Mouse (Mus musculus) intestine, postnatal 0 days (tissue): Measurements from ENCODE around the gene Nr6a1. TPM values are rescaled to one million over a fixed set of nuclear protein-coding genes. Genes with fewer than 3 reads are reported as not detected.

Experiments
- ATAC-seq: fragments of 200-750 bp; cut with Nextera tagmentation; 2 replicates; pipeline ENCODE4 v1.8.0; 2017; ENCODE audit warnings: mild to moderate bottlenecking, moderate TSS enrichment, moderate library complexity
- H3K27ac ChIP-seq: fragments of 300-500 bp; sonication (generic); 2 replicates; pipeline ENCODE4 v1.5.1; 2014; ENCODE audit warnings: mild to moderate bottlenecking, low read depth, low read length, moderate library complexity
- H3K27me3 ChIP-seq: fragments of 300-500 bp; sonication (generic); replicated peaks from 2 replicates; pipeline ENCODE4 v1.6.1; 2014; ENCODE audit warnings: low read length, mixed read lengths; ENCODE audit not compliant: control insufficient read depth, insufficient read depth
- H3K36me3 ChIP-seq: fragments of 300-500 bp; sonication (generic); 2 replicates; pipeline ENCODE4 v1.6.1; 2014; ENCODE audit warnings: mild to moderate bottlenecking, moderate library complexity; ENCODE audit not compliant: control insufficient read depth, insufficient read depth
- H3K4me1 ChIP-seq: fragments of 300-500 bp; sonication (generic); replicated peaks from 2 replicates; pipeline ENCODE4 v1.6.1; 2014; ENCODE audit warnings: antibody characterized with exemption, low read length, mixed read lengths; ENCODE audit not compliant: control insufficient read depth, insufficient read depth
- H3K4me2 ChIP-seq: fragments of 300-500 bp; sonication (generic); replicated peaks from 2 replicates; pipeline ENCODE4 v1.6.1; 2014; ENCODE audit warnings: low read depth, mild to moderate bottlenecking, moderate library complexity
- H3K4me3 ChIP-seq: fragments of 300-500 bp; sonication (generic); 2 replicates; pipeline ENCODE4 v1.5.1; 2014; ENCODE audit warnings: low read depth, low read length
- H3K9ac ChIP-seq: fragments of 300-500 bp; sonication (generic); 2 replicates; pipeline ENCODE4 v1.6.1; 2014; ENCODE audit warnings: mild to moderate bottlenecking, low read depth, low read length
- H3K9me3 ChIP-seq: fragments of 300-500 bp; sonication (generic); 2 replicates; pipeline ENCODE4 v1.6.1; 2016; ENCODE audit warnings: mixed run types; ENCODE audit not compliant: control insufficient read depth
- CTCF ChIP-seq: sonication (generic); IDR thresholded peaks from 2 replicates; pipeline ENCODE4 v1.5.1; 2016; ENCODE audit warnings: low read depth, mild to moderate bottlenecking, control low read depth, antibody characterized with exemption, moderate library complexity
- WGBS: fragments of 180-500 bp; shearing (Covaris S2); extraction: QIAGEN DNeasy Blood & Tissue Kit; methylation state at CpG from one replicate; pipeline ENCODE4 v1.1.7; 2014; 5-methylcytosine and 5-hydroxymethylcytosine counted together
- polyA plus RNA-seq: library from polyadenylated mRNA; unstranded; fragments of >200 nt; fragmentation: Nextera tagmentation; extraction: Ambion mirVana; gene quantifications from 2 replicates; pipeline ENCODE4 v1.2.1, GENCODE M21; 2015

The Nr6a1 gene
- polyA plus RNA-seq, 1 experiment from 2014 or later: 1.7 TPM

DNA sequence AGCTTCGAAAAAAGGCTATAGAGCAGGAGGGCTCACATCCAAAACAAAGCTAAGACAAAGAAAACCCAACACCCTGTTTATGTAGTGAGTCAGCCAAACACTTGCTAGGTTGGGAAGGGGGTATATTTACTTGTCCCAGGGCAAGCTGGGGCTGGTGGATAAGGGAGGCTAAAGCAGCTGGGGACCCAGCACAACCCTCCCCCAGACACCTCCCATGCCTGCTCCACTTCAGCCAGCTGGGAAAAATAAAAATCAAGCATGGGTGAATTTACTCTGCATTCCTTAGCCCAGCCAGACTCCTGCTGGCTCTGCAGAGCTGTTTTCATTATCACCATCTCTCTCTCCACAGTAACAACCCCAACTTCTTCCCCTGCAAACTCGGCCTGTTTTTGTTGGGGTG is 6.4 kb upstream of the Nr6a1 start:
- Histone ChIP-seq H3K9me3 (no peaks in the 10 kb centered on the region), H3K9ac (no peak overlapping the region), H3K27me3 (no peaks in the 10 kb centered on the region), H3K27ac (no peak overlapping the region), H3K4me3 (no peak overlapping the region), H3K4me1 (no peaks in the 10 kb centered on the region; the same call in 1 of the 2 replicates), H3K4me2 (no peak overlapping the region), H3K36me3 (no peaks in the 10 kb centered on the region)
- WGBS: 32% methylated on average over 2 of the region's 2 CpGs
- no peak for ATAC-seq
- no peak for TF ChIP-seq CTCF

DNA sequence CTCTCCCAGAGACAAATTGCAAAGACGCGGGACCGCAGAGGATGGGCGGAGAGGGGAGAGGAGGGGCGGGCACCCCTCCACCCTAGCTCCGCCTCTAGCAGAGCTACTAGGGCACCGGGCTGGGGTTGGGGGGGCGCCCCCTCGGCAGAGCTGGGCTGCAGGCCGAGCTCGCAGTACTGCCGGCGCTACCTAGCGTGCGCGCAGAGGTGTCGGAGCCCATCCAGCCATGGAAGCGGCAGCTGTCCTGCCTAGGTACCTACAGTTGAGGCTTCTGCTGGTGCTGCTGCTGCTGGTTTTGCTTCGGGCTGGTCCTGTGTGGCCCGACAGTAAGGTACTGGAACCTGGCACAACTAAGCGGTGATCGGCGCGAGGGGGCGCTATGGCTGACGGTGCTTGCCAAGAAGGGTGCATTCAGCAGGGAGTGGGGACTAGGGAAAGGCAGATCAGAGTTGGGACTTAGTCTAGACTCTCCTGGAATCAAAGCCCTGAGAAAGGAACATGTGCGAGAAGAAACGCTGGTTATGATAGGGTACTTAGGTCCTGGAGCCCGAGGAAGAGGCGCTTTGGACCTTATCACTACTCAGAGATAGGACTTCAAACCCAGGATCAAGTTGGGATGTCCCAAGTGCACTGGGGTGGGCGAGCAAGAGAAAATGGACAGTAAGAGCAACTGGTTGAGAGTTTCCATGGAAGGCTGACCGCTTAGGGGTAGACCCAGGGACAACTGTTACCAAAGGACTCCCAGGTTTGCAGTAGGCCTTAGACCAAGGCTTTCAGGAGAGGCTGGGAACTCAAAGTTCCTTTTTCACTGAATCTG is 4.6 kb upstream of the Nr6a1 start, which contains the start of gene Olfml2a:
Gene Olfml2a, plus strand, starts transcription at position 128 of the 817 bp plus-strand sequence.
- Histone ChIP-seq H3K27me3 (no peaks in the 10 kb centered on the region), H3K36me3 (no peaks in the 10 kb centered on the region), H3K4me3 (peak within 1 kb of the TSS; percentile 44), H3K4me1 (no peaks in the 10 kb centered on the region; the same call in 1 of the 2 replicates), H3K9ac (peak within 1 kb of the TSS; percentile 40; the same call in 1 of the 2 replicates), H3K4me2 (peak within 1 kb of the TSS; percentile 92), H3K27ac (no peak within 1 kb of the TSS), H3K9me3 (no peaks in the 10 kb centered on the region)
- ATAC-seq: peak; percentile 54; the same call in 1 of the 2 replicates
- TF ChIP-seq CTCF: peak; percentile 79
- 9% methylated on average over 32 of the region's 32 CpGs for WGBS

- no peak overlapping the region for H3K9ac ChIP-seq
- ATAC-seq: no peak
- H3K36me3 ChIP-seq: no peaks in the 10 kb centered on the region
Measured at GRCm38 (mm10) chr2:38930269-38930668, 2.8 kb upstream of the Nr6a1 start.

GRCm38 (mm10) chr2:38926145-38926891 is 1.2 kb downstream of the Nr6a1 start:
- peak overlapping the region; percentile 77 for H3K4me2 ChIP-seq
- no peaks in the 10 kb centered on the region for H3K4me1 ChIP-seq
- no peaks in the 10 kb centered on the region for H3K9me3 ChIP-seq
- H3K27me3 ChIP-seq: no peaks in the 10 kb centered on the region
- peak; percentile 34 for TF ChIP-seq CTCF
- peak; percentile 94 for ATAC-seq
- H3K27ac ChIP-seq: peak overlapping the region; percentile 93
- peak overlapping the region; percentile 92 for H3K4me3 ChIP-seq
- H3K9ac ChIP-seq: peak overlapping the region; percentile 72
- H3K36me3 ChIP-seq: no peaks in the 10 kb centered on the region
- under 1% methylated on average over 48 of the region's 53 CpGs for WGBS

More at GRCm38 (mm10) chr2:38930269-38930668, 2.8 kb upstream of the Nr6a1 start:
- no peaks in the 10 kb centered on the region for H3K9me3 ChIP-seq
- no peak overlapping the region for H3K27ac ChIP-seq
- 59% methylated on average over 2 of the region's 2 CpGs for whole genome bisulfite sequencing
- H3K4me1 ChIP-seq: no peaks in the 10 kb centered on the region; the same call in 1 of the 2 replicates
- no peak overlapping the region for H3K4me3 ChIP-seq
- H3K27me3 ChIP-seq: no peaks in the 10 kb centered on the region
- no peak for TF ChIP-seq CTCF
- no peak overlapping the region for H3K4me2 ChIP-seq

GRCm38 (mm10) chr2:38925171-38926080 is 2.1 kb downstream of the Nr6a1 start:
- H3K9ac ChIP-seq: peak overlapping the region; percentile 72
- no peaks in the 10 kb centered on the region for H3K4me1 ChIP-seq
- no peaks in the 10 kb centered on the region for H3K36me3 ChIP-seq
- no peak for TF ChIP-seq CTCF
- WGBS: under 1% methylated on average over 50 of the region's 51 CpGs
- H3K4me3 ChIP-seq: peak overlapping the region; percentile 92
- H3K9me3 ChIP-seq: no peaks in the 10 kb centered on the region
- no peaks in the 10 kb centered on the region for H3K27me3 ChIP-seq
- peak; percentile 49 for ATAC-seq
- H3K4me2 ChIP-seq: peak overlapping the region; percentile 77
- peak overlapping the region; percentile 93 for H3K27ac ChIP-seq
